Mouse (Mus musculus) common myeloid progenitor, adult 5-6 weeks (primary cell): Measurements from ENCODE around the gene Zbtb17. TPM values are rescaled to one million over a fixed set of nuclear protein-coding genes. Genes with fewer than 3 reads are reported as not detected.

Experiments used
- ATAC-seq: replicated peaks from 2 replicates; pipeline ENCODE4 v1.8.0; 2016; ENCODE audit warnings: low read depth, mild to moderate bottlenecking, moderate TSS enrichment, inconsistent platforms; ENCODE audit not compliant: poor library complexity, severe bottlenecking
- total RNA-seq: library from RNA; stranded (forward); fragments of 200-1000, 187-1606 nt; gene quantifications from 2 replicates; pipeline ENCODE4 v1.2.3, GENCODE M21; 2017

The Zbtb17 gene
- total RNA-seq, 1 experiment from 2014 or later, result 19.4 TPM

- no peak for ATAC-seq
These were observed 34.3 kb downstream of the Zbtb17 start for GRCm38 (mm10) chr4:141478794-141479193.

- no peak for ATAC-seq
These were observed 35.0 kb downstream of the Zbtb17 start for GRCm38 (mm10) chr4:141479411-141479810.

- ATAC-seq, result no peak
These were observed 39.6 kb downstream of the Zbtb17 start for GRCm38 (mm10) chr4:141484071-141484470.

GRCm38 (mm10) chr4:141487581-141487980 is 43.1 kb downstream of the Zbtb17 start:
- no peak for ATAC-seq

- ATAC-seq, result 0 out of 2 replicates have a peak, but pooled peaks have one; percentile 39
These were observed 44.2 kb downstream of the Zbtb17 start for GRCm38 (mm10) chr4:141488670-141489069.

- no peak for ATAC-seq
These were observed 56.2 kb downstream of the Zbtb17 start for GRCm38 (mm10) chr4:141500637-141501036.

- no peak for ATAC-seq
These were observed 56.6 kb downstream of the Zbtb17 start for GRCm38 (mm10) chr4:141501058-141501457.

GRCm38 (mm10) chr4:141502723-141503122 is 58.3 kb downstream of the Zbtb17 start:
- no peak for ATAC-seq

- no peak for ATAC-seq
These were observed 60.0 kb downstream of the Zbtb17 start for GRCm38 (mm10) chr4:141504471-141504870.

GRCm38 (mm10) chr4:141505810-141506209 is 61.4 kb downstream of the Zbtb17 start:
- ATAC-seq, result no peak

- peak; percentile 87 for ATAC-seq
These were observed 61.9 kb downstream of the Zbtb17 start for GRCm38 (mm10) chr4:141506352-141506751.

- ATAC-seq, result peak; percentile 53
These were observed 62.4 kb downstream of the Zbtb17 start for GRCm38 (mm10) chr4:141506893-141507292.

GRCm38 (mm10) chr4:141510457-141510856 is 66.0 kb downstream of the Zbtb17 start:
- ATAC-seq, result no peak

GRCm38 (mm10) chr4:141512145-141512544 is 67.7 kb downstream of the Zbtb17 start:
- ATAC-seq, result peak; percentile 87

GRCm38 (mm10) chr4:141514179-141514641 is 69.8 kb downstream of the Zbtb17 start:
- ATAC-seq, result no peak

Other genes starting within 250 kb of the Zbtb17 start
- gene Rsg1, start 230.7 kb upstream of the Zbtb17 start, total RNA-seq, result 2.2 and 6.1 TPM in 2 replicates
- not detected in 2 replicates for gene Arhgef19, start 205.2 kb upstream of the Zbtb17 start, total RNA-seq
- 0.29 and 1.2 TPM in 2 replicates for gene Epha2, start 143.4 kb upstream of the Zbtb17 start, total RNA-seq
- not detected in 2 replicates for gene Fam131c, start 76.4 kb upstream of the Zbtb17 start, total RNA-seq
- gene Clcnka, start 45.9 kb upstream of the Zbtb17 start, total RNA-seq, result not detected in 2 replicates
- not detected in 2 replicates for gene Clcnkb, start 28.6 kb upstream of the Zbtb17 start, total RNA-seq
- gene Hspb7, start 23.9 kb upstream of the Zbtb17 start, total RNA-seq, result not detected in 2 replicates
- gene Srarp, start 8.5 kb upstream of the Zbtb17 start, total RNA-seq, result not detected in 2 replicates
- gene Spen, start 93.9 kb downstream of the Zbtb17 start, total RNA-seq, result 32.7 and 43.0 TPM in 2 replicates
- not detected in 2 replicates for gene Fblim1, start 161.4 kb downstream of the Zbtb17 start, total RNA-seq
- 0.29 and 0.32 TPM in 2 replicates for gene Tmem82, start 174.0 kb downstream of the Zbtb17 start, total RNA-seq
- 0.09 TPM in 1 of 2 replicates, not detected in the other for gene Slc25a34, start 179.2 kb downstream of the Zbtb17 start, total RNA-seq
- gene Plekhm2, start 220.2 kb downstream of the Zbtb17 start, total RNA-seq, result 3.8 and 6.3 TPM in 2 replicates
- gene Rsc1a1, start 240.9 kb downstream of the Zbtb17 start, total RNA-seq, result 8.9 and 13.9 TPM in 2 replicates